Mouse (Mus musculus) heart, adult 11 months (tissue): Measurements from ENCODE around the gene Nxph4.

Source experiments
- DNase-seq: peaks from one replicate; pipeline ENCODE4 v3.0.0; 2022

The Nxph4 gene

DNA sequence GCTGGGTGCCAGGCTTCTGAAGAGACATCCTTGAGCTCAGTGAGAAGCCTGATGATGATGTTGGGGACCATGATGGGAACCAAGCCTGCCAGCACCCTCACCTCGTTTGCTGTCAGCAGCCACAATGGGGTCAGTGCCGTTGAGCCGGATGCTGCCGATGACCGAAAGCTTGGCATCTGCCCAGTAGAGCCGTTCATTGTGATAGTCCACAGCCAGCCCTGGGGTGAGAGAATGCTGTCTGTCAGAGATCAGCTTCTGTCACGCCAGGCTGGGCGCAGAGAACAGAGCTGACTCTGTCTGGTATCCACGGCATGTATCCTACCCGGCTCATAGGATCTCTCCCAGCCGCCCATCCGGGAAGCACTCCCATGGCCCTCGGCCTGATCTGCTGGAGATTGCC is 7.7 kb upstream of the Nxph4 start:
- peak; percentile 95 for DNase-seq

DNA sequence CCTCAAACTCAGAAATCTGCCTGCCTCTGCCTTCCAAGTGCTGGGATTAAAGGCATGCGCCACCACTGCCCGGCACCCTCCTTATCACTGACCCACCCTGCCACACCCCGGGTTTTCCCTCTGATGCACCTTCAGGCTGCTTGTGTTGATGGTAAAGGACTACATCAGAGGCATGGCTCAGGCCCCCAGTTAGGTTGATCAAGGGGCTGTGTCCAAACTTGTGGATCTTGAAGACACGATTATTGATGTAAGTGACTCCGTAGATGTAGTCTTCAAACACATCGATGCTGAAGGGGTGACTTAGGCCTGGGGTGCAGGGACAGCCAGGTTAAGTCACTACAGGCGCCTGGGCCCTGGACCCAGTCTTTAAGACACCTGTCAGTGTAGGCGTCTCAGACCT is 7.2 kb upstream of the Nxph4 start:
- peak; percentile 91 for DNase-seq

DNA sequence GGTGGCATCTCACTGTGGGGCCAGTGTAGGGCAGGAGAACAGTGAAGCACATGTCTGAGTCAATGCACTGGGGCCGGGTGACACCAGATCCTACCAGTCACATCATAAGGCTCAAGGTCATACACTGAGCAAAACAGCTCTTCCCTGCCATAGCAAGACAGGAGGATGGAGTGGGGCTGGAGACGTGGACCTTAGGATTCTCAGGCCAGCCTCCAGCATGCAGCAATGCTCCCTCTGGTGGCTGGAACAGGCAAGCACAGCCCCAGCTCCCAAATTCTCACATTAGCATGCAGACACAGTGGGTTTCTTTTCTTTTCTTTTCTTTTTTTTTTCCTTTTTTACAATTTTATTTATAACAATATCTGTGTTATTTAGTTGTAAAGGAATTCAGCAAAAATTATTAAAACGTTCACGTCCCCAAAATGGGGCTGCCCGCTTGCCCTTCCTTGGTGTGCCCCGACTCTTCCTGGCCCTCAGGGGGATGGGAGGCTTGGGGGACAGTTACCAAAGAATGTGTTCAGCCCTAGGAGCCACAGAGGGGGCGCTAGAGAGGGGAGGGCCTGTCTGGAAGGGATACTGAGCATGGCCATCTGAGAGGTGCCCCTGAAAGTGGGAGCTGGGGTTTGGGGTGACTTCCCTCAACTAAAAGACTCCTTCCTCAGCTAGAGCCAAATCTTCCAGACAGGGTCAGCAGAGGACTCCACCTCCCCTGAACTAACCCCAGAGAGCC is 3.7 kb upstream of the Nxph4 start:
- peak; percentile 97 for DNase-seq

DNA sequence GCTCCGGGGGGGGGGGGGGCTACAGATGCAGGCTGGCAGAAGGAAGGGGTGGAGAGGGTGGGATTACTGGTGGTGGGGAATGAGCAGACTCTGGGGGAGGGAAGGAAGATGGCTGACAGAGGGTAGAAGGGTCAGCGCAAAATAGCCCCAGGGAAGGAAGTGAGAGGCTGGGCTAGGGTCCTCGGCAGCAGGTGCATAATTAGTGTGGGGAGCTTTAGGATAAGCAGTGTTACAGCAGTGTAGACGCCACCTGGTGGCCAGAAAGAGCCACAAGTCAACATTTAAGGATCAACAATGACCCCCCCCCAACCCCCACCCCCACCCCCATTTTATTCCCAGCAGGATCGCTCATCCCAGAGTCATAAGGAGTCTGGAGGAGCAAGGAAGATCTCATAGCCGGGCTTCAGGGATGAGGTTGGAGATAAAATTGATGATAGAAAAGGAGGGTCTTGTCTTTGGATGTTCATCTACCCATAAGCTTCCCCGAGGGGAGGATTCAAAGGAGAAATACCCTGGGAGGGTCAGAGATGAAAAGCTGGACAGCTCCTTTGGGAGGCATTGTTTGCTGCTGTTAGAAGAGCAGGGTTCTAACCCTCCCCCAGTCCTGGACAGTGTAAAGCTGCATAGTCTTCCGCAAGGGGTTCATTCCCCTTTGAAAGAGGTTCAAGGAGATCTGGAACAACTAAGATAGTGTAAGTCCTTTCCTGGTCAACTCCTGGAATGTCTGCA is 2.4 kb upstream of the Nxph4 start:
- no peak for DNase-seq

DNA sequence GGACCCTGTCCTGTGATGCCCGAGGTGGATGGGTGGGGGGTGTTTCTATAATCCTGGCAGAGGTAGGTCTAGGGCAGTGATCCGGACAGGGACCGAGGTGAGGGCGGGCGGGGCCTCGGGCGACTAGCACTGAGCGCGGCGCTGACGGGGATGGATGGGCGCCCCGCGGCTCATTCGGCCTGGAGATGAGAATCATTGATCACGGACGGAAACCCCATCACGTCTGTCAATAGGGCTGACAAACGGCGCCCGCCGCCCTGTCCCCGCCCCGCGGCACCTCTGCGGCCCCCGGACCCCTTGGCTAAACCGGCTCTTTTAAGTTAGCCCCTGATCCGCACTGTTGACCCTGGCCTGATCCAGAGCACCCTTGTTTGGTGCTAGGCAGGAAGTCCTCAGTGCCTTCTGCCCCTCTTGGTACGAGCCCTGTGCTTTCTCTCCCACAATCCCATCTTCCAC is 598 bp upstream of the Nxph4 start:
- DNase-seq: no peak

DNA sequence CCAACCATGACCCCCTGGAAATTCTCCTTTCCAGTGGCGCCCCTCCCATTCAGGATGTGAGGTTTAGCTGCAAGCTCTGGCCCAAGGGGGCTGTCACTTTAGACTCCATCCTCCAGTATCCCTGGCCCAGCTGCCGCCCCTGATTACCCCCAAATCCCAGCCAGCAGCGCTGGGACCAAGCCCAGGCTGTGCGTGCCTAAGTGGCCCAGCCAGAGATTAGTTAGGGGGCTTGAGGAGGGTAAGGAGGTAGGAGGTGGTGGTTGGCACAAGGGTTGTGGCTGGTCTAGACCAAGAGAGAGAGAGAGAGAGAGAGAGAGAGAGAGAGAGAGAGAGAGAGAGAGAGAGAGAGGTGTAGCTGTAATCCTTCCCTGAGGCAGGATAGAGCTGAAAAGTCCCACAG is 2.8 kb downstream of the Nxph4 start:
- no peak for DNase-seq

DNA sequence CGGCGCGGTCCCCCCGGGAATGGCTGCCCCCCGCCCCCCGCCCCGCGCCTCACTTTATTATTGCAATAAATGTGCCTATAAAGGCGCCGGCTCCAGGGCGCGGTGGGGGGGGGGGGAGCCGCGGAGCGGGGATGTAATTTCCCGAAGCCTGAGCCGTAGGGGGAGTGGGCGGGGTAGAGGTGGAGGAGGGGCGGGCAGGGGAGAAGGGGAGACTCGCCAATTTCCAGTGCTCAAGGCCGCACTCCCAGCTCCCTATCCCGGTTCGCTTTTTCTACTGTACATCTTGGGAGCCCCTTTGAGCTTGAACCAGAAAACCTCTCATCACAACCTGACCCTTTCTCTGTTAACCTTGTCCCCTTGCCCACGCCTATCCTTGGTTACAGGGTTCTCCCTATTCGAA is 3.4 kb downstream of the Nxph4 start:
- DNase-seq: no peak

DNA sequence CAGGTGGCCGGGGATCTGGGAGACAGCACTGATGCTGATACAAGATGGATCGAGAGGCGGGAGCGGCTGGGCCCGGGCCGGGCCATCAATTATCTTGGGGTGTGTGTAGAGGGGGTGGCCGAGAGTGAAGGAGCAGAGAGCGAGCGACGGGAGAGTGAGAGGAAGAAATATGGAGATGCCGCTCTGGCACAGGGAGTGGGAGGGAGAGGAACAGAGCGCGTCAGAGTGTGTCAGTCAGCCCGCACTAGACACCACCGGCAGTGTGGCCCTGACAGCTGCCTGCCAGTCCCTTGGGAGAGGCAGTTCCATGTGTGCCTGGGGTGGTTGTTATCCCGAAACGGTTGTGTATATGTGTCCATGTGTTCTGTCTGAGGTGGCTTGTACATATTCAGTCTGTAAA is 6.9 kb downstream of the Nxph4 start:
- DNase-seq: no peak

DNA sequence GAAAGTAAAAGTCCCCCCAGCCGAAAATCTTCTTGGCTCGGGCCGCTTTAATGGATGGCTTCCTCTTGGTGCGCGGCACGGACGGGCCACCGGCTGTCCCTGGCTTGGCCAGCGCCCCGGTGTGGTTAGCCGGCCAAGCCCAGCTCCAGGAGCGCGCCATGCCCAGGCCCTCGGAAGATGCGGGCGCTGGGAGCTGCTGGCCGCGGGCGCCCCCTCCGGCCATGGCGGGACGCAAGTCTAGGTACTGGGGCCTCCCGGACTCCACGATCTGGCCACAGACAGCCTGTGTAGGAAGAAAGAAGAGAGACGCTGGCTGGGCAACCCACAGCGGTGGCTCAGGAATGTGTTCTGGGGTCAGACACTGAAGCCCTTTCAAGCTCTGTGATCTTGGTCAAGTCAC is 7.7 kb downstream of the Nxph4 start:
- DNase-seq: no peak

DNA sequence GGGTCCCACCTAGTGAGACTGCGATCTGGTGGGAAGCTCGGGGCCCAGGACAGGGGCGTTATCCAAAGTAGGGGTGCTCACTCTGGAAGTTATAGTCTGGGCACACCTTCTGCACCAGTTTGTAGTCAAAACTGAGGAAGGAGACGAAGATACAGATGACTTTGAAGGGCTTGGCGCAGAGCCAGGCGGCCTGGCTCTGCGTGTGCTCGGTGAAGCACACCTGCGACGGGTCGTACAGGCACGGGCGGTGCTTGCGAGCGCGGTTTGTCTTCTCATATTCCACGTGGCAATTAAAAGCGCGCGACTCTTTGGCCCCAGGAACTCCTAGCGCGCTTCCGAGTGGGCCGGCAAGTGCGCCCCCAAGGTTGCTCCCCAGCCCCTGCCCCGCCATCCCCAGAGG is 8.3 kb downstream of the Nxph4 start:
- no peak for DNase-seq

DNA sequence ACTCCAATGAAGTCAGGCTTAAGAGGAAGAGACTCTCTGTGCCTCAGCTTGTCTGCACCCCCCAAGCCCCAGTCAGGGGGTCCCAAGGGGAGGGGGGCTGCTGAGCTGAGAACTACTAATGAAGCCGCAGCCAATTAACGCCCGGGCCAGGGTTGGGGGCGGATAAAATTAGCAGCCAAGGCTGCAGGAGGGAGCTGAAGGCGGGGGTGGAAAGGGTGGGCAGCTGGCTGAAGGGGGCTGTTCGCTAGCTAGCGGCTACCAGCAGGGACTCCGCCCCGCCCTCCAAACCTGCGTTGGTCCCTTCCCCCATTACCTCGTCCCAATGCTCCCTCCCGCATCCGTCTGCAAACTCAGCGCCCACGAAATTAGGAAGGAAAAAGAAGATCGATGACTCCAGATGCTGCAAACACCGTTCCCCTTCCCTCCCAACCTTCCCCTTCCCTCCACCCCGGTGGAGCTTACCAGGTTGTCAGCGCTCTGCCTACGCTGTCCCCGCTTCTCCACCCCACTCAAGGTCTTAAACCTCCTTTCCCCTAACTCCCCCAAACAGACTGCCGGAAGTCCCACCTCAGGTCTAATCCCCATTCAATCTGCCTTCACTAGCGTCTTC is 9.6 kb downstream of the Nxph4 start:
- DNase-seq: no peak

DNA sequence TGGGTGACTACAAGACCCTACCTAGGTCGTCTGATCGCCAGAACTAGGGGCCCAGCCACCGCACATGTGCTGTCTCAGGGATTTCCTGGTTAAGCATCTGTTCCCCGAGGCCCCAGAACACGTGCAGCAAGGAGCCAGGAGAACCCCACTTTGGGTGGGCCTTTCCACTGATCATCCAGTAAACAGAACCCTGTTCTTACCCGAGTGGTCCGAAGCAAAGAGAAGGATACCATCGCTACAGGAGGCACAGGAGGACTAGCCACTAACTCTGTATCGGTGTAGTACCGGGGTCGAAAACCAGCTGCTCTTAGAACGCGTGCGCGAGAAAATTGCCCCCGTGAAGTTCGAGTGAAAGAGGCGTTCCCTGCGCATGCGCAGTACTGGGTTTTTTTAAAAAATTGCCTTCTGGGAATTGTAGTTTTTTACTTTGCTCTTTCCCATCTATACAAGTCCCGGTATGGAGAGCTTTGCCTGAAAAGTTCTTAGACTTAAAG is 12.2 kb downstream of the Nxph4 start, which contains the start of gene Shmt2:
Shmt2 (minus strand) TSS at position 357 of the 494 bp plus-strand sequence.
- peak; percentile 98 for DNase-seq

DNA sequence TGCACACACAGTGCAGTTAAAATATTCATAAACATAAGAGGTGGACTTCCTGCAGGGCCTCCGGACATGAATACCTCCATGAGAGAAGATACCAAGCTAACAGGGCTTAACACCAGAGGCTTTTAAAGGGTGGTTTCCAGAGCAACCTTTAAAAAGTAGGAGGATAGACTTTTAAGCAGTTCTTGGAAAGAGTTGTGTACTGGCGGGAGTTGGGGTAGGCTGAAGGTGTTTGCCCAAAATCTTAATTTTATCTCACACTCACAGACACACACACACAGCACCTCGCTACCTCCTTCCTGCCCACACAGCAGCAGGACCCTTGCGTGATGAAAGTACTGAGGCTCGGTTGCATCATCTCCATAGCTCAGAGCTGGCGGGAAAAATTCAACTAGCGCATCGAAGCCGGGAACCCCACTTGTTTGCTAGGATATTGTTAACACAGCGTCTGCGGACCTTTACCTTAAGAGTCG is 12.7 kb downstream of the Nxph4 start:
- no peak for DNase-seq

DNA sequence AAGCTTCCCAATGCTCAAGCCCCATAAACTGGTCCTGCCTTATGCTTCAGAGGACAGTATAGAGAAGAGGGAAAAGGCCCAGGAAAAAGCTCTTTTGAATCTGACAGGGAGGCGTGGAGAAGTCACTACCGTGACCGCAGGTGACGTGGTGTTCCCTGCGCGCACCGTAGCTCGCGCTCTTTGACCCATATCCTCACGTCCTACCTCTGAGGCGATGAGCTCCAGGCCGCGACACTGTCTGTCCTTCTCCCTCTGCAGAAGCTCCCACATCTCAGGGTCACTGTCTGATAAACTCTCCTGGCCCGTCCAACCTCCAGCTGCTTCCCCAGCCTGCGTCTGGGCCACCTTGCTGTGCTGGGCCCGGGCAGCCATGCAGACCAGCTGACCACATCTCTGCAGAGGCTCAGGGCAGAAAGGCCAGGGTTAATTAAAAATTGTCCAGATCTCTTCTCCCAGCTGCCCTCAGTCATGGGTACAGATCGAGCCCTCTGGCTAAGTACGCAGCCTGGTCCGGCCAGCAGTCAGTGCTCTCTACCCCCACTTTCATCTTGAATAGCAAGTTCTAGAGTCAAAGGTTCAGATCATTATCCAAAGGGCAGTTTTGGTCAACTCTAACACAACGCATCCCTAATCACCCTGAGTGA is 13.5 kb downstream of the Nxph4 start:
- peak; percentile 86 for DNase-seq

DNA sequence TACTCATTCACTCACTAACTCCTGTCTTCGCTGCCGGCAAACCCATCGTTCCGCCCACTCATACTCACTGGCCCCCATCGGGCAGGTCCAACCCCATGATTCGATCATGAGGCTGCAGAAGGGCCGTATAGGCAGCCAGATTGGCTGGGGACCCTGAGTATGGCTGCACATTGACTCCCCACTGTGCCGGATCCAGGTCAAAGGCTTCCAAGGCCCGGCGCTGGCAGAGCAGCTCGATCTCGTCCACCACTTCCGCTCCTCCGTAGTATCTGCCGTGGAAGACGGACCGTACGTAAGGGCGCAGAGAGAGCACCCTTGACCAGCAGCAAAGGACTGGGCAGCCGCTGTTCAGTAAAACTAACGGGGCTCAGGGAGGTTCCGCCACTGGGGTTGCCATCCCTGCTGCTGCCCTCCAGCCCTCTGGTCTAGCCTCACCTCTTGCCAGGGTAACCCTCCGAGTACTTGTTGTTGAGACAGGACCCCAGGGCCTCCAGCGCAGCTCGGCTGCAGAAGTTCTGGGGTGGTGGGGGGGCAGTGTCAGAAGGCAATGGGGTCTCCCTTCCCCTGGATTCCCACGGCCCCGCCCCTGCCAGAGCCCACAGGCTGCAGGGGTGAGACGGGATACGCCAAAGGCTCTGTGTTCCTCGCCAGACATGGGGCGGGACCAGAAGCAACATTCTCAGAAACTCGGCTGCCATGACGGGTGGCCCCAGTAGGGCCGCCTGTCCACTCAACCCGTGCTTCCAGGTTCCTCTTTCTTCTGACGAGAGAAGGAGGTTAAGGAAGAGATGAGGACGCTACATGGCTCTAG is 14.3 kb downstream of the Nxph4 start:
- peak; percentile 91 for DNase-seq

DNA sequence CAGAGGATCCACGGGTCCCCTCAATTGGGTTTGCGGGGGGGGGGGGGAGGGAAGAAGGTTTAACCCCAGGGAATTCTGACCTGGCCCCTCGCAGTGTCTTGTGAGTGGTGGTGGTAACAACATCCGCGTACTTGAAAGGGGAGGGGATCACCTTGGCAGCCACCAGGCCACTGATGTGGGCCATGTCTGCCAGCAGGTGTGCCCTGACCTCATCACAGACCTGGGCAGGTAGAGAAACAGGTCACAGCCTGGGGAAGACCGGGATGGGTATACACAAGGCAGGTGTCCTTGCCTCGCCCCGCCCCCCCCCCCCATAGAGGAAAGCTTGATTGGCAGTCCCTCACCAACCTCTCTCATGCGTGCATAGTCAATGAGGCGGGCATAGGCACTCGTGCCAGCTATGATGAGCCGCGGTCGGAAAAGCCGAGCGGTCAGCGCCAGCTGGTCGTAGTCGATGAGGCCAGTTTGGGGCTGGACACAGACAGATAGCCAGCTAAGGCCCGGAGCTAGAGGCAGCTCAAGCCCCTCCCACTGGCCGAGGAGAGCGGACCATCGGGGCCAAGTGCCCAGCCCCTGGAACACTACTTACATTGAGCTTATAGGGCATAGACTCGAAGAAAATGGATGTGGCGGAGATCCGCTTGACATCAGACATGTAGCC is 15.2 kb downstream of the Nxph4 start:
- peak; percentile 93 for DNase-seq

DNA sequence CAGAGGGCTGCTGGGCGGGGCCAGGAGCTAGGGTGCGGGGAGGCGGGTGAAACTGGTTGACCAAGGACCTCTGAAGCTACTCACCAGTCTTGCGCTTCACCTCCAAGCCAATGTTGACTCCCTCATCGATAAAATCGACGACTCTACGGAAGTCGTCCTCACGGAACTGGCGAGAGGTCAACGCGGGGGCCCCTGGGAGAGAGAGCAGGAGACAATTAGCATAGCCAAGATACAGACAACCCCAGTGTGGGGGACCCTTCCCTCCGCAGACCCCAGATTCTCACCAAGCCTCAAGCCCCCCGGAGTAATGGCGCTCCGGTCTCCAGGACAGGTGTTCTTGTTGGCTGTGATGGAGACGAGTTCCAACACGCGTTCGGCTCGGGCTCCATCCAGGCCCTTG is 16.4 kb downstream of the Nxph4 start:
- peak; percentile 93 for DNase-seq

DNA sequence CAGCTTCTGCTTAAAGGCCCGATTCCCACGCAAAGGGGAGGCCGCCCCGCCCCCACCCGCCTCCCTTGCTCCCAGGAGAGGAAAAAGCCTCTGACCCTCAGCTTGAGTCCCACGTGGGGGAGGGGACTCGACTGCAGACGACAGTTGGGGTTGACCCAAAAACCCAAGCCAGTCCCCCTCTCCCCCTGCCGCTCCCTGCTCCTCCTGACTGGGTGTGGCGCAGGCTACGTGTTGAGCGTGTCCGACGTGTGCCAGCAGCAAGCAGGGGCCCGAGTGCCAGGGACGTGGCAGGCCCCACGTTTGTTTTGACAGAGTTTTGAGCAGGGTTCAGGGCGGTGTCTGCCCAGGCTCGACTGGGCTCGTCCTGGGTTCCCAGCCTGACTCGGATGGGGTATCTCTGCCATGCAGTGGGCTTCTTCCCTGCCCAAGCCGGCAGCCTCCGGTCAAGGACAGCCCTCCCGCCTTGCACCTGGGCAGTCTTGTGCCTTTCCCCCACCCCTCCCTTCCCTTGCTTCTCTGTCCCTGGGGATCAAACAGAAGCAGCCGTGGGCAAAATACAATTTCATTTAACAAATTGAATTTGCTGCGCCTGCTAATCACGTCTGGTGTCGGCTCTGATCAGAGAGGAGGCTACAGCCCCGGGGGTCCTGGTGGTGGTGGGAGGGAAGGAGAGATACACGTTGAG is 17.6 kb downstream of the Nxph4 start:
- peak; percentile 97 for DNase-seq

DNA sequence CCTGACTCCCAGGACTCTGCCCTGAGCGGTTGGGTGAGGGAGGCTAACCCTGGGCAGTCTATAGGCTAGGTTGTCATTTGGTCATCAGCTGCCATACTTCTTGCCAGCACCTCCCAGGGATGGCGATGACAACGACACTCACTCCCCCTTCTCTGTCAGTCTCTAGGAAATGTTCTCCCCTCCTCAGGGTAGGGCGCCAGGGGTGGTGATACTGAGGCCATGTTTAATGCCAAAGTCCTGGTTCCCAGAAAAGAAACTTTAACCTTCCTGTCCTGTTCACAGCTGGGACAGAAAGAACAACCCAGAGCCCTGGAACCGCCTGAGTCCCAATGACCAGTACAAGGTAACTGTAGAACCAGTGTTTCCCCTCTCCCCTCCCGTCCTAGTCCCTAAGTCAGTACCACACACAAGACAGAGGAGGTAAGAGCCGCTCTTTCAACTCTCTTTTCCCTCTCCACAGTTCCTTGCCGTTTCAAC is 18.3 kb downstream of the Nxph4 start:
- DNase-seq: no peak

DNA sequence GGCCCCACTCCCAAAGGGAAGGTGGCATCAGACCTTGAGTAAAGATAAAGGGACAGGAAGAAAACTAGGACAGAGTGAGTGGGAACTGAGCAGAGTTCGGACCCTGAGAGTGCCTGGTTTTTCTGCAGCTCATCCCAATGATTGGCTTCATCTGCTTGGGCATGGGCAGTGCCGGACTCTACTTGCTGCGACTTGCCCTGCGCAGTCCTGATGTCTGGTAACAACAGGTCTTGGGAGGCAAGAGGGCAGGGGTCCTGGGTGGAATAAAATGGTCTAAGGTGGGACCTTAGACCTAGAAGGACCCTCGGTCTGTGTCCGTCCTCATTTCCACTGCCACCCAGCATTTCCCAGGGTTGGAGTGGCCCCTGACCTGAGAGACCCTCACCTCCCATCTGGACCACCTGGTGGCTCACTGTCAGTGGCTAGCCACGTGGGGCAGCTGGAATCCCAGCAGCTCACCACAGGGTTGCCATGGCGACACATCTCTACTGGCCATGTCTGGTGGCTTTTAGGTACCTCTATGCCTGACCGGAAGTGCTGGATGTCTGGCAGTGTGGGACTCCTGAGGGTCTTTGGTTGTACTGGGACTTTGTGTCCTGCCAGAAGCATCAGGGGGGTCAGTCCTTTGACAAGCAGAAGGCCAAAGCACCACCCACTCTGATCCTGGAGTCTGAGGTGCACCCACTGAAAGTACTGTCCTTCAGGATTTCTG is 18.9 kb downstream of the Nxph4 start:
- DNase-seq: peak; percentile 95
